Mouse (Mus musculus) gastrocnemius, adult 2 months (tissue): ENCODE results near the gene Zfp961. TPM values are rescaled to one million over a fixed set of nuclear protein-coding genes. Genes with fewer than 3 reads are reported as not detected.
"Not testable (repeated sequence)": the region's sequence is repeated elsewhere in the genome, so short reads cannot be mapped to it uniquely, and the experiment has no call there.

Experiments used
- DNase-seq: peaks from one replicate; pipeline ENCODE4 v3.0.0; 2022
- H3K27ac ChIP-seq: fragments of 200-600 bp; 2 replicates; pipeline ENCODE4 v1.8.1; 2022; ENCODE audit warnings: mild to moderate bottlenecking
- H3K4me3 ChIP-seq: fragments of 200-600 bp; 2 replicates; pipeline ENCODE4 v1.8.1; 2022; ENCODE audit warnings: mild to moderate bottlenecking, moderate library complexity
- CTCF ChIP-seq: fragments of 200-600 bp; IDR thresholded peaks from 2 replicates; pipeline ENCODE4 v1.8.1; 2022; ENCODE audit warnings: antibody characterized with exemption, mild to moderate bottlenecking, moderate library complexity
- intact Hi-C: fragments of 180-260 bp; cut with DNase I; formaldehyde crosslinking; loops from one replicate; pipeline ENCODE4 v1.15.1; 2025
- long read RNA-seq, 2 experiments: library from polyadenylated mRNA; stranded (forward); transcript quantifications; one replicate each; pipeline ENCODE4 v2.0.0; 2021
- total RNA-seq, 2 experiments: library from RNA; stranded (reverse); gene quantifications; 2 replicates each; pipeline ENCODE4 v1.2.3; 2021

The Zfp961 gene
- total RNA-seq: 1 to 10 TPM; 2.7 to 5.4 TPM
- long read RNA-seq, experiment 1, partial matches to known transcripts: 0 of 3 reads
- long read RNA-seq, experiment 1, other reads (novel, unspliced or antisense): 0 of 3 reads
- long read RNA-seq, experiment 2, partial matches to known transcripts: 0 of 3 reads
- long read RNA-seq, experiment 2, other reads (novel, unspliced or antisense): 0 of 3 reads

DNA sequence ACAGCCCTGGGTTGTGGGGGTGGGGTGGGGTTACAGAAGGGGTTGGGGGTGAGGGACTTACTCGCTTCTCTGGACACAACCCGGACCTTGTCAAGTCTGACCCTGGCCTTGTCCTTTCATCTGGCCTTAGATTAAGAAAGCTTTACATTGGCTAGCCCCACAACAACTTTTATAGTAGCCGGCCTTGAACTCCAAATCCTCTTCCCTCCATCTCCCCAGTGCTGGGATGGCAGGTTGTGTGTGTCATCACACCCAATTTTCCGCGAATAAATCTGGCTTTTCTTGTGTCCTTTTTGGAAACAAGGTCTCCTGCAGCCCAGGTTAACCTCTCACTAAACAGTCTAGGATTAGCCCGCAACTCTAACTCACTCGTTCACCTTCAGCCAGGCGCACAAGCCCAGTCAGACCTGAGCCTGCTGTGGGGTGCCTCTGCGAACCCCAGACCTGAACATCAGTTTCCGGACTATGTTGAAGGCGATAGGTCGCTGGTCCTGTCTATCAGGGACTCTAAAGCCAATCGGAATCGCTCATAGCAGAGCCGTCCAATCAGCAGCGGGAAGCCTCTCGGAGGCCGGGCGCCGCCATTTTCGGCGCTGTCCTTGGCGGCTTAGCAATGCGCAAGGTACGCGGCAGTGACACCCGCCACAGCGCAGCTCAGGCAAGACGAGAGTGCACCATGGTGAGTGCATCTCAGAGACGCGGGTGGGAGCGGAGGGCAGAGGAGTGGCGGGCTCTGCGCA lies at the start of gene Zfp961:
Zfp961 (plus strand) TSS at position 557 of the 740 bp plus-strand sequence.
- Histone ChIP-seq H3K4me3 (peak within 1 kb of the TSS; percentile 83), H3K27ac (peak within 1 kb of the TSS; percentile 85)
- intact Hi-C loops: loop anchor here (2.0 to 5.0 kb wide), 2 partner anchors 28 to 43 kb away; partner anchors contain the start of genes Zfp617 and Zfp882
- peak; percentile 98 for DNase-seq
- no peak for TF ChIP-seq CTCF

DNA sequence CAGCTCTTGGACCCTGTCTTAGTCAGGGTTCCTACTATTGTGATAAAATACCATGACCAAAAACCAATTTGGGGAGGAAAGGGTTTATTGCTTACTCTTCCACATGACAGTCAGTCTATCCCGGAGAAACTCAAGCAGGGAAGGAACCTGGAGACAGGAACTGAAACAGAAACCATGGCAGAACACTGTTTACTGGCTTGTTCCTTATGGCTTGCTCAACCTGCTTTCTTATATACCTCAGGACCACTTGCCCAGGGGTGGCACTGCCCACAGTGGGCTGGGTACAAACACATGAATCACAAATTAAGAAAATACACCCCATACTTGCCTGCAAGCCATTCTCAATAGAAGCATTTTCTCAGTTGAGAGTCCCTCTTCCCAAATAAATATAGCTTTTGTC lies 47.8 kb upstream of the Zfp961 start:
- intact Hi-C loops: loop anchor here (10.0 kb wide), 1 partner anchor 232 kb away; the partner anchor contains the start of gene Tpm4
- not testable (repeated sequence) for H3K4me3 ChIP-seq, H3K27ac ChIP-seq, DNase-seq

DNA sequence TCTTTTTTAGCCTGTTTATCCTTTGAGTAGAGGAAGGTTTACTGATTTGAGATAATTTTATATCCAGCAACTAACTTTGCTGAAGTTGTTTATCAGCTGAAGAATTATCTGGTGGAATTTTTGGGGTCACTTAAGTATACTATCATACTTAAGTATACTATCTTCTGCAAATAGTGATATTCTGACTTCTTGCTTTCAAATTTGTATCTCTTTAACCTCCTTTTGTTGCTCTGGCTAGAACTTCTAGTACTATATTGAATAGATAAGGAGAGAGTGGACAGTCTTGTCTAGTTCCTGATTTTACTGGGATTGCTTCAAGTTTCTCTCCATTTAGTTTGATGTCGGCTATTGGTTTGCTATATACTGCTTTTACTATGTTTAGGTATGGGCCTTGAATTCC lies 44.0 kb upstream of the Zfp961 start:
- no peak for DNase-seq
- Histone ChIP-seq H3K27ac (no peak overlapping the region), H3K4me3 (no peak overlapping the region)
- intact Hi-C loops: loop anchor here (2.0 to 10.0 kb wide), 4 partner anchors 28 to 228 kb away; partner anchors contain the start of genes Tpm4 and Zfp961
- no peak for TF ChIP-seq CTCF

DNA sequence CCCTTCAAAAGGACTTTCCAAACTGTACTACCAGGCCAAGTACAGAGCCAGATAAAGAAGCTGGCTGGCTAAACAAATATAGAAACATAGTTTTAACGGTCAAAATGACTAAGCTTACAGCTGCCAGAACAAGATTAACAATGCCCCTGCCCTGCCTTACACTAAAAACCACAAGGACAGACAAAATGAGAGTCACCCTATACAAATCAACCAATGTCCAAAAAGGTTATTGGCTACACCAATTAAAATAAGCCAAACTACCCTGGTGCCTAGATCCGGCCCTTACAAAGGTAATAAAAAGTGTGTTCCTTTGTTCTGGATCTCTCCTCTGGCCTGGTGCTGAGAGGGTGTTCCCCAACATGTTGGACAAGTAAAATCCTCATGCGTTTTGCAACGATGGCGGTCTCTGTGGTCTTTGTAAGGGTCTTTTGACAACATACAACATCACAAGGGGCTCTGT lies 43.0 kb upstream of the Zfp961 start:
- no peak for DNase-seq
- TF ChIP-seq CTCF: no peak
- Histone ChIP-seq H3K27ac (peak overlapping the region; percentile 98), H3K4me3 (peak overlapping the region; percentile 96)
- intact Hi-C loops: loop anchor here (2.0 to 10.0 kb wide), 4 partner anchors 29 to 227 kb away; partner anchors contain the start of genes Tpm4 and Zfp961

DNA sequence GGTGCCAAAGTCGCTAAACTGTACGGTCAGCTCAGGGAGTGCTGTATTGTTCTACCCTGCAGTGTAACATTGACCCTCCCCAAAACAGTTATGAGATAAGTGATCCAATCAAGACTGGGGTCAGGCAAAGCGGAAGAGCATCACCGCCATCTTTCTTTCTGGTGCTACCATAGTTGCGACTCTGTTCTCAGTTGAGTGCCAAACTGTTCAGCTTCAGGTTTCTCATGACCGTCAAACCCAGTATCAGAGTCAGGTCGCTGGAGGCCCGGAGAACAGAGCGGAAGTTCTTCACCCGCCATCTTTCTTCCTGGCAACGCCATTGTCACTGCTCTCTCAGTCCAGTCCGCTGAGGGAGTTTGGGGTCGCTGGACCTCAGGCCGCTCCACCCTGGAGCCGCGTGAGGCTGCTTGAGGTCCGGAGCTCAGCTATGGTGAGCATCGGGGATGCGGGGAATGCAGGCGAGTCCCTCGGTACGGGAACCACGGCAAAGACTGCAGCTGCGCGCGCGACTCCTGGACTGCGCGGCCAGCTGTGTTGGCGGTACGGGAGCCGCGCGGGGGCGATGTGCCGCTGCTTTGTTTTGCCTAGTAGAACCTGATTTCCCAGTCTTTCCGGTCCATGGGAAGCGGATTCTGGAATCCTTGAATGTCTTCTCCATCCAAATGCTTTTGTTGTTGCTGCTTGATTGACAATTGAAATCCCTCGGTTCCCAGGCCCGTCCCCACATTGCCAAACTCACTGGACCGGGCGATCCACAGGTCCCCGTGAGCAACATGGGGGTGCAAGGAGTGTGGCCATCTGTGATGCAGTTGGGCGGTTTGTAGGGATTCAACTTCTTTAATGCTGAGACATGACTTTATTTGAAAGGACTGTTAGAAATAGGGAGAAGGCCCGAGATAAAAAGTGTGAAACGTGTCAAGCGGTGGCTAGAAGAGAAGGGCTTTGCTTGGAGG lies 42.3 kb upstream of the Zfp961 start, which contains the start of the genes Zfp882 and Zfp617:
Zfp882 (plus strand) TSS at position 300 of the 953 bp plus-strand sequence.
Zfp617 (plus strand) TSS at position 327 of the 953 bp plus-strand sequence.
- peak; percentile 90 for DNase-seq
- intact Hi-C loops: loop anchor here (1.0 to 10.0 kb wide), 4 partner anchors 14 to 226 kb away; partner anchors contain the start of genes Tpm4 and Zfp961
- Histone ChIP-seq H3K4me3 (peak within 1 kb of the TSS; percentile 96), H3K27ac (peak within 1 kb of the TSS; percentile 98)
- peak; percentile 84 for TF ChIP-seq CTCF

DNA sequence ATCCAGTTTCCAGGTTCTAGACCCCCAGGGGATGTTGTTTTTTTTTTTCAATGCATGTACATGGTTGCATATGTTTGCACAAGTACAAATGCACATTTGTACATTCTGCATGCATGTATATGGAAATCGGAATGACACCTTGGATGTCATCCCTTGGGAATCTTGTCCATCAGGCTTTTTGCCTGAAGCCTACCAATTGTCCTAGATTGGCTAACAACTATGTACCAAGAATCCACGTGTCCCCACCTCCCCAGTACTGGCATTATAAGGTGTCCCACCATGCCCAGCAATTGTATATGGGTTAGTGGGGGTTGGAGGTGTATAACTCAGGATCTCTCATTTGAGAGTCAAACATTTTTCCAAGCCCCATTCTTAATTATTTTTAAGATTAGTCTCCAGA lies 38.6 kb upstream of the Zfp961 start:
- Histone ChIP-seq H3K27ac (no peak overlapping the region), H3K4me3 (no peak overlapping the region)
- intact Hi-C loops: no loop called here
- DNase-seq: no peak
- TF ChIP-seq CTCF: no peak

DNA sequence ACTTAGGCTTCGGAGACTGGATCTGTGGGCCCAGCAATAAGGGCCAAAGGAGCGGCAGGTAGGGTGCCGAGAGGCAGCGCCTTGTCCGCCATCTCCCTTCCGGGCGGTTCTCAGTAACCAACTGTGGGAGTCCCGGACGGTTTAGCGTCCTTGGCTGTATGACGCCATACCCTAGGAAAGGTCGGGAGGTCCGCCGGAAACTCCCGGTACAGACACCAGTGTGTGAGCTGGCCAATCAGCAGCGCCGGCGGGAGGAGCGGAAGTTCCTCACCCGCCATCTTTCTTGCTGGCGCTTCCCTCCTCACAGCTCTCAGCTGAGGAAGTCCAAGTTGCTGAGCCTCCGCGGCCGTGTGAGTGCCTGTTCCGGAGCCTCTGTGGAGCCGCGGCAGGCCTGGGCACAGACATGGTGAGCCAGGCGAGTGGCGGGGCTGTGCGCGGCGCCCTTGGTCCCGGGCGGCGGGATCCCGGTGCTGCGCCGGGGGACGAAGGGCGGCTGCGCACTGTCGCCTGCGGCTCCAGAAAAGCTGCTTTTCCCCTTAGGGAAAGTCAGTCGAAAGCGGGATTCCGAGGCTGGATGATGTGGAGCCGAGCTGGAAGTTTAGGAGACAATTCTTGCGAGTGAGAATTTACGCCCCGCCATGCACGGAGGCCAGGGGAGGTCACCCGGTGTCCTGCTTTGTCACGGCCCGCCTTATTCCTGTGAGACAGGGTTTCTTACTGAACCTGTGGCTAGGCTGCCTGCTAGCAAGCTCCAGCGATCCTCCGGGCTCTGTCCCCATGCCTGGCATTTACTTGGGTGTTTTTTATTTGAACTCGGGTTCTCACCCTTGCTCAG lies 28.1 kb upstream of the Zfp961 start:
- peak overlapping the region; percentile 97 for H3K4me3 ChIP-seq
- TF ChIP-seq CTCF: no peak
- intact Hi-C loops: loop anchor here (1.0 to 5.0 kb wide), 3 partner anchors 13 to 40 kb away; partner anchors contain the start of gene Zfp961
- H3K27ac ChIP-seq: peak overlapping the region; percentile 95
- DNase-seq: peak; percentile 96

DNA sequence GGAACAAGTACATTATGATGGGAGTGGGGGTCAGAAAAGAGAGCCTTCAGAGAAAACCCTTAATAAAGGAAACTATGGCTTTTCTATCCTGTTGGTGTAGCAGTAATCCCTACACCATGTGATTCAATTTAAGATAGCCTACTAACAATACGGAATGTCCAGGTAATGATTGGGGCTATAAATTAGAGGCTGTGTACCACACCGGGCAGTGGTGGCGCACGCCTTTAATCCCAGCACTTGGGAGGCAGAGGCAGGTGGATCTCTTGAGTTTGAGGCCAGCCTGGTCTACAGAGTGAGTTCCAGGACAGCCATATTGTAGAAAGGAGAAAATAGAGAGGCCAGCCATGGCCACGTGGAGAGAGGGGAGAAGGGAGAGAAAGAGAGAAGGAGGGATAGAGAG lies 25.0 kb upstream of the Zfp961 start:
- no peak for DNase-seq
- no peak for TF ChIP-seq CTCF
- H3K4me3 ChIP-seq: no peak overlapping the region
- no peak overlapping the region for H3K27ac ChIP-seq
- intact Hi-C loops: no loop called here

DNA sequence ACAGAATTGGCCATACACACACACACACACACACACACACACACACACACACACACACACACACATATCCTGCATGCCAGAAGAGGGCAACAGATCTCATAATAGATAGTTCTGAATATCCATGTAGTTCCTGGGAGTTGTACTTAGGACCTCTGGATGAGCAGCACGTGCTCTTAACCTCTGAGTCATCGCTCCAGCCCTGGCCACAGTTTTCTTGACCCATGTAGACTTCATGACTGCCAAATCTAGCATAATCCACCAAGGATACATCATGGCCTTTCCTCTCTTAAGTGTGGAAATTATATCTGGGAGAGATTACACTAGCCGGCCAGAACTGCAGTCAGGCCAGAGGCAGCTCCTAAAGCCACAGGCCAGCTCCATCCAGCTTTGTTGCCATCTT lies 24.3 kb upstream of the Zfp961 start:
- Histone ChIP-seq H3K4me3 (no peak overlapping the region), H3K27ac (no peak overlapping the region)
- DNase-seq: peak; percentile 21
- intact Hi-C loops: no loop called here
- TF ChIP-seq CTCF: no peak

DNA sequence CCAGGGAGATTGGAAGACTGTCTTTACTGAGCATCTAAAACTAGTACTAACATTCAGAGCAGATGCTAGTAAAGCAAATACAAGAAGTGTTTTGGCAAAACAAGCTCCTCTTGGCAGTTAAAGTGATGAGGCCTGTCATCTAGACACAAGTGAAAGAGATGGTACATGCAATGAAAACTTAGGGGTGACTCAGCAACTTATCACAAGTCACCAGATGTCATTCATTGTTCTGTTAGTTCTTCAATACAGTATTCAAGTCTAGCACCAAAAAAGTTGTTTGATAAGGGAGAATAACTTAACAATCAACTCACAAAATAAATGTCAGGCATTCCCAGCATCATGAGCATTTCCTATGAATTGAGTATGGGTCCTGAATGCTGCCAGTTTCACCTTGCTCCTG lies 23.1 kb upstream of the Zfp961 start:
- H3K27ac ChIP-seq: no peak overlapping the region
- no peak for DNase-seq
- intact Hi-C loops: no loop called here
- H3K4me3 ChIP-seq: no peak overlapping the region
- TF ChIP-seq CTCF: no peak

DNA sequence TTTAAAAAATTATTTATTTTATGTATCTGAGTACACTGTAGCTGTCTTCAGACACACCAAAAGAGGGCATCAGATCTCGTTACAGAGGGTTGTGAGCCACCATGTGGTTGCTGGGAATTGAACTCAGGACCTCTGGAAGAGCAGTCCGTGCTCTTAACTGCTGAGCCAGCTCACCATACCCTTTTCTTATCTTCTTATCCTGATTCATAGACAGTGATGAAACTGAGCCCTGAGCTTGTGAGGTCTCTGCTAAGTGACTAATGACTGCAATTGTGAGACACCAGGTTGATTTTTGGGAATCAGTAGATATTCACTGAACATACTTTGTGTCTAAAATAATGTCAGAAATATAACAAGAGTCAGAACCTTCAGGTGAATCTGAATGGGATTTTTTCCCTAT lies 12.8 kb upstream of the Zfp961 start:
- H3K4me3 ChIP-seq, H3K27ac ChIP-seq, DNase-seq, intact Hi-C loops: not testable (repeated sequence)
